Mouse (Mus musculus) liver, adult (tissue): ENCODE results near the gene Sh2d5.

ENCODE experiments used
- GATA4 ChIP-seq: IDR thresholded peaks from 2 replicates; pipeline ENCODE4 v1.6.1; 2014; ENCODE audit warnings: mild to moderate bottlenecking, low read length; ENCODE audit not compliant: insufficient replicate concordance

Gene Sh2d5

GRCm38 (mm10) chr4:138293949-138294550 is 43.8 kb downstream of the Sh2d5 start:
- TF ChIP-seq GATA4, result no peak

DNA sequence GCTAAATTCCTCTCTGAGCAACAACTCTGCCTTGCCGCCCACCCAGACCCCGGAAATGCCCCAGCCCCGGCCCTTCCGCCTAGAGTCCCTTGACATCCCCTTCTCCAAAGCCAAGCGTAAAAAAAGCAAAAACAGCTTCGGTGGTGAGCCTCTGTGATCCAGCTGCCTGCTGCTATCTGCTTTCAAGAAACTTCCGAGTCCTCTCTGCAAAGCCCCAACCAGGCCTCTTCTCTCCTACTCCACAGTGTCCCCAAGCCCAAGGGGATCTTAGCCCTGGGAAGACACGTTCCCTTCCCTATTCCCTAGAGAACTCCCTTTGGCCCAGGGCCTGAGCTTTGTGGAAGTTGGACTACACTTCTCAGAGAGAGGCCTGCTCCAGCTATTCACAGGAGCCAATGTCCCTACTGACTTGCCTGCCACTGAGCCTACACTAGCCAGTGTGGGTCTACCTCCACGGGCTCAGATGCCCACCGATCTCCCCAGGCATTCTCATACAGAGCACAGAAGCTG is 51.1 kb downstream of the Sh2d5 start:
- no peak for TF ChIP-seq GATA4

DNA sequence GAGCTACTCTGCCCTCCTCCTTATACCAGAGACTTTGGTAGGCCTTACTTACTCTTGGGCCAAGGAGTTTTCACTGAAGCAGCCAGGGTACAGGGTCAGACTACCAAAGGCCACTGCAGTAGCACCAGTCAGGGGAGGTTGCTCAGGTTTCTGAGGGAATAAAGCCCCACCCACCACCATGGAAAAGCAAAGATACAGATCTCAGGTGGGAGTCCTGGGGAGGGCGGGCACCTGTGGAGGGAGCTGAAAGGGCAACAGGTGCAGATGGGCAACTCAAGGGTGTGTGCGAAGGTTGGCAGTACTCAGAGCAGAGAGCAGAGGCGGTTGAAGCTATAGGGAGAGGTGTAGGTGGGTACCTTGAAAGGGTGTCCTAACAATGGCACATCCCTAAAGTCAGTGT is 52.8 kb downstream of the Sh2d5 start:
- TF ChIP-seq GATA4, result no peak

DNA sequence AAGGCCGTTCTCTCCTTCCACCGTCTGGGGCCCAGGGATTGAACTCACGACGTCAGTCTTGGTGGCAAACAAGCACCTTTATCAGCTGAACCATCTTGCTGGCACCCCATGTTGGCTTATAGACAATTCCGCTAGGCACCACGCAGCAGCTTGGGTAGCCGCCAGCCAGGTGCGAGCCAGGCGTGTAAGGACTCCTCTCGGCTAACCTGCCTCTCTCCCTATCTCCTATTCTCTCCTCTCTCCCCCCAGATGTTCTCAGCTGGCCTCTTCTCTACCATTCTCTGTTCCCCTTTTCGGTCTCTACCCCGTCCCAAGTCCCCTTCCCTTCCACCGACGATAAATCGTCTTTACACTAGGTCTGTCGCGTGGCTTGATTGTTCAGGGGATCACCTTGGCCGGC is 53.5 kb downstream of the Sh2d5 start:
- TF ChIP-seq GATA4, result no peak

DNA sequence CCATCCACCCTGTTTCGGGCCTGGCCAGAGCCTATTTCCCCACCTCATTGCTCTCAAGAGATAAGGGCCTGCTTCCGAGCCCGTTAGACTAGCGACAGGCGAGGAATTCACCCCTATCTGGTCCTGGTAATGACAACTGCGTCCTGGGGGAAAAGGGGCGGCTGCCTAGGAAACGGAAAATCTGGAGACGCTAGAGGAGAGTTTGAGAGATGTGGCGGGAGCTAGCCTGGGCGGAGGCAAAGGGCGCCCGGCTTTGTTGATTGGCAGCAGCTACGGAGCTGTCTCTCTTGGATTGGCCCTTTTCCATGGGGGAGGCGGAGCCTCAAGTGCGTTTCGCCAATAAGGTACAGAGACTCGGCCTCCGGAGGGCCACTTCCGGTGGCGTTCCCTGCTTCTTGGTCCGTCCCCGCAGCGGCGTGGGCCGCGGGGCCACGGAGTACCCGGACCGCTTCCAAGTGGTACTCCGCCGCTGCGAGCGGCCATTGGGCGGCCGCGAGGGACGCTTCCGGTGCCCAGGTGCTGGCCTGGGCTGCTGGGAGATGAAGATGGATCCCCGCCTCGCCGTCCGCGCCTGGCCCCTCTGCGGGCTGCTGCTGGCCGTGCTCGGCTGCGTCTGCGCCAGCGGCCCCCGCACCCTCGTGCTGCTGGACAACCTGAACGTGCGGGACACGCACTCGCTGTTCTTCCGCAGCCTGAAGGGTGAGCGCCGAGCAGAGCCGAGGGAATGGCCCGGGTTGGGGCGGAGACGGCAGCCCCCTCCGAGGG is 54.3 kb downstream of the Sh2d5 start, which contains the start of gene Ddost:
Gene Ddost, plus strand, starts transcription at position 391 of the 765 bp plus-strand sequence.
- TF ChIP-seq GATA4, result peak; percentile 66; the same call in 1 of the 2 replicates

DNA sequence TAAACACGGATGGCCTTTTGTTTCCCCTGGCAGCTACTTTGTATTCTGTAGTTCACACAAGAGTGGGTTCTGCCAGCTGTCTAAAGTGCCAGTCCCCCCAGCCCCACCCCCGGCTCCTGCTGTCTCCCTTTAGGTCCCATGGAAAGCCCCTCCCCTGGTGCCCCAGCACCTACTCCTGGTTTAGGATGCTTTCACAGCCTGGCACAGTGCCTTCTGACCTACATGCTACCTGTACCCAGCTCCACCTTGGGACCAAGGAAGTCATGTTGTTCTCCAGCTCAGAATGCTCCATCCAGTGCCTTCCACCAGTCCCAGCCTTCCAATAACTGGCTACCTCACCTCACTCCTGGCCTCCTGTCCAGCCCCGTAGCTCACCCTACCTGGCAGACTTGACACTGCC is 56.8 kb downstream of the Sh2d5 start:
- TF ChIP-seq GATA4, result no peak

DNA sequence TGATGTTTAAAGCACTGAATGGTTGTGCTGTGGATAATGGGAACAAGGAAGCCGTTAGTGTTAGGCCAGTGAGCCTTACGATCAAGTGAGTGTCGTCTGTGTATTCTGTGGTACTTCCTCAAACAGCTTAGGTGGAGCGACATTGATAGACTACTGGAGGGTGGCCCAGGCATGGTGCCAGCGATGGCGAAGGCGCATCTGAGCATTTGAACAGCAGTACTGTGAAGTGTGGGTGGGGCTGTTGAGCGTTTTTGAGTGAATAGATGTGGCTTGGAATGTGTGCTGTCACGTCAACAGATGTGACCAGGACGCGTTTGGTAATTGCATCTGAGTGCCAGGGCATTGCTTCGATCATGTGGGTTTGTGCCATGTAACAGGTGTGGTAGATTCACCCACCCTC is 57.5 kb downstream of the Sh2d5 start:
- TF ChIP-seq GATA4, result no peak

- no peak for TF ChIP-seq GATA4
Observed at GRCm38 (mm10) chr4:138310311-138310910, 60.2 kb downstream of the Sh2d5 start.
